ENCODE assay signal across 10 mouse cellular contexts in the genomic region with DNA sequence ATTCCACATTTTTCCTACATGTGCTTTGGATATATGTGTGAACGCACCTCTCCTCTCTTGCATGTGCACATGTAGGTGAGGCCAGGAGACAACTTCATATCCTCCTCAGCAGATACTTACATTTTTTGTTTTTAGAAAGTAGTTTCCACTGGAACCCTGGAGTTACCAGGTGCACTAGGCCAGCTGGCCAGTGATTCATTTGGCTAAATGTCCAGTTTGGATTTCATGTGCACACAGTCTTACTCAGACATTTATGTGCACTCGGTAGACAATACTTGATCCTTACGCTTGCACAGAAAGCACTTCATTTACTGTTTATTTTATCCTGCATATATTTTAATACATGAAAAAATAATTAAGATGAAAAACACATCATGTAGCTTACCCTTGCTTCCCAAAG. TPM values are rescaled to one million over a fixed set of nuclear protein-coding genes. Genes with fewer than 3 reads are reported as not detected.
"Had no signal": no experiment of that assay in that cellular context is flagged by ENCODE, and none has a peak within 500 bp of the region (broad histone marks: within the 10 kb centered on the region; RNA-seq: fewer than 3 reads in every experiment).

No protein-coding gene starts in this region.

- ATAC-seq: liver, postnatal 0 days; lung, postnatal 0 days; midbrain, embryonic 13.5 days had no signal

- DNase-seq: kidney, adult 9 months; kidney, postnatal 14 days; kidney, postnatal 4 days; liver, postnatal 0 days; lung, embryonic 14.5 days; thymus, adult 18-20 months; thymus, postnatal 36 days had no signal

RNA-seq across cellular contexts. Expression of gene BC030500, which starts 21.0 kb away (rescaled TPM):
- total RNA-seq: megakaryocyte, adult 5-6 weeks had no signal
